Mouse (Mus musculus) embryonic facial prominence, embryonic 13.5 days (tissue): ENCODE measurements around the gene Cgnl1. TPM values are rescaled to one million over a fixed set of nuclear protein-coding genes. Genes with fewer than 3 reads are reported as not detected.

Experiments
- ATAC-seq: fragments of 200-750 bp; cut with Nextera tagmentation; 2 replicates; pipeline ENCODE4 v1.8.0; 2017; ENCODE audit warnings: low read depth; ENCODE audit not compliant: insufficient number of reproducible peaks, insufficient read depth, low FRiP score, low TSS enrichment
- H3K27ac ChIP-seq: fragments of 300-500 bp; sonication (generic); 2 replicates; pipeline ENCODE4 v1.5.1; 2015; ENCODE audit warnings: moderate library complexity, mild to moderate bottlenecking, inconsistent platforms
- H3K27me3 ChIP-seq: fragments of 300-500 bp; sonication (generic); 2 replicates; pipeline ENCODE4 v1.6.1; 2015; ENCODE audit warnings: mild to moderate bottlenecking, inconsistent platforms
- H3K36me3 ChIP-seq: fragments of 300-500 bp; sonication (generic); 2 replicates; pipeline ENCODE4 v1.6.1; 2015; ENCODE audit warnings: mild to moderate bottlenecking, inconsistent platforms
- H3K4me1 ChIP-seq: fragments of 300-500 bp; sonication (generic); 2 replicates; pipeline ENCODE4 v1.6.1; 2015; ENCODE audit warnings: inconsistent platforms
- H3K4me2 ChIP-seq: fragments of 300-500 bp; sonication (generic); 2 replicates; pipeline ENCODE4 v1.6.1; 2015; ENCODE audit warnings: moderate library complexity, mild to moderate bottlenecking, inconsistent platforms
- H3K4me3 ChIP-seq: fragments of 300-500 bp; sonication (generic); 2 replicates; pipeline ENCODE4 v1.5.1; 2015; ENCODE audit warnings: mild to moderate bottlenecking, inconsistent platforms
- H3K9ac ChIP-seq: fragments of 300-500 bp; sonication (generic); 2 replicates; pipeline ENCODE4 v1.6.1; 2015; ENCODE audit warnings: mild to moderate bottlenecking, inconsistent platforms
- H3K9me3 ChIP-seq: fragments of 300-500 bp; sonication (generic); 2 replicates; pipeline ENCODE4 v1.6.1; 2016; ENCODE audit warnings: inconsistent platforms
- WGBS: fragments of 180-500 bp; shearing (Covaris S2); methylation state at CpG from one replicate; pipeline ENCODE4 v1.1.7; 2015; ENCODE audit warnings: mixed read lengths; 5-methylcytosine and 5-hydroxymethylcytosine counted together
- polyA plus RNA-seq: library from polyadenylated mRNA; unstranded; fragments of >200 nt; fragmentation: Nextera tagmentation; extraction: Ambion mirVana; gene quantifications from 2 replicates; pipeline ENCODE4 v1.2.1, GENCODE M21; 2015

The Cgnl1 gene
- polyA plus RNA-seq, 1 experiment from 2014 or later = 9.7 TPM

DNA sequence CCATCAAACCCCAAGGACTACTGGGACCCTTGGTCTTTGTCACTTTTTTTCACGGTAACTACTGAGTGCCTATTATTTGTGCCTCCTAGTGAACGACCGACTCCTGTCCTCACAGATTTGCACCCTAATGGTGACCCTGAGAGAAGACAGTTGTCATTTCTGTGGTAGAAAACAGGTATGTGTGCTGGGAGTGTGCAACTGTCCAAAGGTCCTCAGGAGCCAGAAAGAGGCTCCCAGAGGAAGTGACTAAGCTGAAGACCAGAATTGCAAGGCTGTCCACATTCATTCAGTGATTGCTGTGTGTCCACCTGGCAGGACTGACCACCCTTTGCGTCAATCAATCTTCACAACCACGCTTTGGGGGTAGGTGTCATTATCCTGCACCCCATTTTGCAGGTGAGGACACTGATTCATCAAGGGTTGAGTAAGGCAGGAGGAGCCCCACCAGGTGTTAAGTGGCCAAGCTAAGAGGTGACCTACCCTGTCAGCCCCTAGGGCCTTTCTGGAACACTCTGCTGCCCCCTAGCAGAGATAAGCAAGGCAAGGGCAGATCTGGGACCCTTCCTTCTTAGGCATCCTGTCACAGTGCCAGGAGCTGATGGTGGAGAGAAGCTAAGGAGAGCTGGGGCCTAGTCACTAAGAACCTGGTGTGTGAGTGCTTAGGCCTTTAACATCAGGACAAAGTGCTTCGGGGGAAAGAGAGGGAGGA, 178.7 kb downstream of the Cgnl1 start:
- Histone ChIP-seq H3K4me3 (peak overlapping the region; percentile 66), H3K9me3 (no peaks in the 10 kb centered on the region), H3K4me1 (peaks cover 21% of the 10 kb centered on the region), H3K9ac (peak overlapping the region; percentile 79), H3K36me3 (no peaks in the 10 kb centered on the region), H3K4me2 (peak overlapping the region; percentile 88), H3K27ac (no peak overlapping the region), H3K27me3 (peaks cover 12% of the 10 kb centered on the region)
- ATAC-seq = no peak
- WGBS = 33% methylated on average over 6 of the region's 6 CpGs

DNA sequence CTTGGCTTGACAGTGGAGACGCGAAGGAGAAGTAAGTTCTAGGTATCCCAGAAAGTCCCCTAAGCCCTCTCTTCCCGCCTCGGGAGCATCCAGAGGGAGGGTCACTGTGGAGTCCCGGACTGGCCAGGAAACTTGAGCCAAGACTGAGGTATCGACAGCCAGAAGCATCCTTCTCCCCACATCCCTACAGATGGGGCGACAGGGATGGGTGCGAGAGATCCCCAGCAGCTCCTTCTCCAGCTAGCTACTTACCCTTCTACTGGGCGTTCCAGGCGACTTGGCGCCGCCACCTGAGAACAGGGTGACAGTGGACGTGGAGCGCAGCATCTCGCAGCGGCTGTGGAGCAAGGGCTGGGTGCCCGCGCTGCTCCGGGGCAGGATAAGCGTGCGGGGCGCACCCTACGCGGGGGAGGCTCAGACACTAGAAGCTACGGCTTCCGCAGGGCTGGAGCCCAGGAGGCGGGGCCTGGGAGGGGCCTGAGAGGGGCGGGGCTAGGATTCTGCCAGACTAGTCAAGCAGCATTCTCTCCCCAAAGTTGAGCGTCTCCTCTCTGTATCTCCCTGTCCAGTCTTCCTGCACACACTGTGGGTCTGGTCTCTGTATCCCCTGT, 179.4 kb downstream of the Cgnl1 start, which contains the start of gene Myzap:
Gene Myzap (minus strand): TSS at position 423 of the 611 bp plus-strand sequence.
- Histone ChIP-seq H3K4me2 (peak within 1 kb of the TSS; percentile 88), H3K4me1 (peaks cover 21% of the 10 kb centered on the region), H3K9me3 (no peaks in the 10 kb centered on the region), H3K4me3 (peak within 1 kb of the TSS; percentile 66), H3K36me3 (no peaks in the 10 kb centered on the region), H3K27me3 (peaks cover 12% of the 10 kb centered on the region), H3K27ac (peak within 1 kb of the TSS; percentile 28; the same call in 1 of the 2 replicates), H3K9ac (peak within 1 kb of the TSS; percentile 79)
- peak; percentile 81 for ATAC-seq
- whole genome bisulfite sequencing = 2% methylated on average over 29 of the region's 29 CpGs

DNA sequence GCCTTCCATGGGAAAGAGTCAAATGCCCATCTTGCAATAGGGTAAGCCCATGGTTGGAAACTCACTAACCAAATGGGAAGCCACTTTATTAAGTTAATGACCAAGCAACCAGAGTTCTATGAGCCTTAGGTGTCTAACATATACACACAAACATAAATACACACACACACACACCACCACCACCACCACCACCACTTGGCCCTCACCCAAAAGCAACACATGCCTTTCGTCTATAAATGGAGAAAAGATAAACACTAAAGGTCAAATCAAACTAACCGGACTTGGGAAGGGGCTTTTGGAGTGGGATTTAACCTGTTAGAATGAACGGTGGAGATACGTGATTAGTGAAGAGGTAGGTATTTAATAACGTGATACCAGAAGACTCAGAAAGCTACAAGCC, 180.3 kb downstream of the Cgnl1 start:
- Histone ChIP-seq H3K9me3 (no peaks in the 10 kb centered on the region; the same call in 1 of the 2 replicates), H3K4me2 (peak overlapping the region; percentile 88), H3K27me3 (peaks cover 12% of the 10 kb centered on the region; the same call in 1 of the 2 replicates), H3K4me3 (peak overlapping the region; percentile 66), H3K9ac (no peak overlapping the region), H3K36me3 (no peaks in the 10 kb centered on the region), H3K27ac (no peak overlapping the region), H3K4me1 (peaks cover 16% of the 10 kb centered on the region)
- 58% methylated on average over 5 of the region's 5 CpGs for WGBS
- ATAC-seq = no peak

DNA sequence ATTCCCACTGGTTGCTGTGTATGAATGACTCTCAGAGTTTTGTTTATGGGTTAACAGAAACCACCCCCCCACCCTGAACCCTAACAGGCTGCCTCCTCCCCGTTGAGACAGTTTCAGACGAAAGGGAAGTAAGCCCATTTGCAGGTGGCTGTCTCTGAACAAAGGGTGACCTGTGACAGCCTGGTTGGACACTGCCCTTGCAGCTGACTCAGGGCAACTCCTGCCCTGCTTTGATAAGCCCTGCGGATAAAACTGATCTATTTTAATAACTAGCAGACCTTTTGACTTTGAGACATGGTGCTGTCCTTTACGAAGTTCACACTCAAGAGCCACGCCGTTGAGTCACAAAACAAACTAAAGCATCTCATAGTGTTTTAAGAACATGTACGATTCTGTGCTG, 181.6 kb downstream of the Cgnl1 start:
- Histone ChIP-seq H3K36me3 (no peaks in the 10 kb centered on the region), H3K4me2 (no peak overlapping the region), H3K9ac (no peak overlapping the region), H3K9me3 (peaks cover 10% of the 10 kb centered on the region; the same call in 1 of the 2 replicates), H3K27ac (no peak overlapping the region), H3K4me3 (no peak overlapping the region), H3K27me3 (peaks cover 12% of the 10 kb centered on the region; the same call in 1 of the 2 replicates), H3K4me1 (peaks cover 16% of the 10 kb centered on the region)
- WGBS = 68% methylated on average over 7 of the region's 7 CpGs
- ATAC-seq = no peak

DNA sequence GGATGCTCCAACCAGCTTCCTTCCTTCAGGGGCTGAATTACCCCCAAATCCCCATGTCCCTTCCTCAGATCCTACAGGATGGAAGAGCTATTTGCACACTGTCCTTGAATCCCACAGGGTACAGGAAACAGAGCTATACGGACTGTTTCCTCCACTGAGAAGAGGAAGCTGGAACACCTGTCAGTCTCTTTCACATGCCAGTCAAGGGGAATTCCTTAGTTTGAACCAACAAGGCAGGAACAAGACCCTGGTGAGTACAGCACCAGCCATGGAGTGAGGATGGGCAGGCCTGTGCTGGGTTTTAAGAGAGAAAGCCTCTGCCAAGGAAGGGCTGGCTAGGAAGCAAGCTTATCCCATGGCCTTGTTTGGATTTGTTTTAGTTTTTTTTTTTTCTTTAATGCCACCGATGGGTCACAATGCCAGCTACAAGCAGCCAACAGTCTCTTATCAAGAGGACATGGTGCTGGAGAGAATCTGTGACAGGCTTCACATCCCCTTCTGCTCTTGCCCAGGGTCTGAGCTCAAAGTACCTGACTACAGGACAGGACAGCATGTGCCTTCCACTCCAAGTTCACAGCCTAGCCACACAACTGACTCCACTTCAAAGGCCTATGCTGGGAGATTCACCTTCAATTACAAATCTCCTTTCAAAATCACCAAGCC, 182.3 kb downstream of the Cgnl1 start:
- no peak overlapping the region for H3K4me3 ChIP-seq
- H3K4me2 ChIP-seq = no peak overlapping the region
- H3K27ac ChIP-seq = no peak overlapping the region
- no peak for ATAC-seq
- H3K9ac ChIP-seq = no peak overlapping the region
- peaks cover 16% of the 10 kb centered on the region for H3K4me1 ChIP-seq
- no peaks in the 10 kb centered on the region for H3K36me3 ChIP-seq
- H3K9me3 ChIP-seq = peaks cover 10% of the 10 kb centered on the region; the same call in 1 of the 2 replicates
- WGBS = 65% methylated on average over 2 of the region's 2 CpGs
- peaks cover 12% of the 10 kb centered on the region; the same call in 1 of the 2 replicates for H3K27me3 ChIP-seq

DNA sequence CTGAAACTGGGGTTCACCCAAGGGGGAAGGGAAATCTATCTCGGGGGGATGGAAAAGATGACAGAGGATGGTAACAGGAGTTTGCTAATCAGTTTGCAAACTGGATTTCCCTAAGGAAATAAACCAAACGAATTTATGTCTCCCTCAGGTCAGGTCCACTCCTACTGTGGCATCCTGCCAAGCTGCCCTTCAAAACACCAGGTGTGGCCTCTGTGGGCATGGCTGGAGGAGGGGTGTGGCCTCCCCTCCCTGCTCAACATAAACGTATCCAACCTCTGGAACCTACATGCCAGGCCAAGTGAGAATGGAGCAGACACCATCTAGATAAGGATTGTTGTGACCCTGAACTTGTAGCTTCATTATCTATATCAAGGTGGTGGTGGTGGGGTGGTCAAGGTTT, 185.0 kb downstream of the Cgnl1 start:
- WGBS = 50% methylated on average over 3 of the region's 3 CpGs

DNA sequence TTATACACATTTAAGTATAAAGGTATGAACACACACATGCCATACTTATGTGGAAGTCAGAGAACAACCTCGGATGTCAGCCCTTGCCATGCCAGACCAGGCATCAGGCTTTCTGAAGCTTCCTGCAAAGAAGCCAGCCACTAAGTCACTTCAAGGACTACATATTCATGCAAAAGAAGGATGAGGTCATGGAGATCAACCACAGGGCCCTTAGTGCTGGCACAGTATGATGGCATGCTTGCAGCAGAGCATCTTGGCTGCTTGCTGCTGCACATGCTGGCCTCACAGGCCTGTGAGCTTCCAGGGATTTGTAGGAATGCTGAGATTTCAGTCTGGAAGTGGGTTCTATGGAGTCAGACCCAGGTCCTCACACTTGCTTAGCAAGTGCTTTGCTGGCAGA, 188.6 kb downstream of the Cgnl1 start:
- no peak overlapping the region for H3K4me2 ChIP-seq
- 74% methylated on average over 1 of the region's 1 CpGs for WGBS
- H3K9ac ChIP-seq = no peak overlapping the region
- no peak for ATAC-seq
- no peak overlapping the region for H3K27ac ChIP-seq
- H3K27me3 ChIP-seq = no peaks in the 10 kb centered on the region
- H3K9me3 ChIP-seq = peaks cover 10% of the 10 kb centered on the region; the same call in 1 of the 2 replicates
- H3K4me1 ChIP-seq = no peaks in the 10 kb centered on the region; the same call in 1 of the 2 replicates
- no peak overlapping the region for H3K4me3 ChIP-seq
- H3K36me3 ChIP-seq = no peaks in the 10 kb centered on the region

More for the DNA sequence above, 185.0 kb downstream of the Cgnl1 start:
- Histone ChIP-seq H3K9ac (no peak overlapping the region), H3K9me3 (peaks cover 10% of the 10 kb centered on the region; the same call in 1 of the 2 replicates), H3K4me3 (no peak overlapping the region), H3K4me1 (peaks cover 2% of the 10 kb centered on the region; the same call in 1 of the 2 replicates), H3K4me2 (no peak overlapping the region), H3K36me3 (no peaks in the 10 kb centered on the region), H3K27me3 (peaks cover 6% of the 10 kb centered on the region; the same call in 1 of the 2 replicates), H3K27ac (no peak overlapping the region)
- ATAC-seq = no peak

DNA sequence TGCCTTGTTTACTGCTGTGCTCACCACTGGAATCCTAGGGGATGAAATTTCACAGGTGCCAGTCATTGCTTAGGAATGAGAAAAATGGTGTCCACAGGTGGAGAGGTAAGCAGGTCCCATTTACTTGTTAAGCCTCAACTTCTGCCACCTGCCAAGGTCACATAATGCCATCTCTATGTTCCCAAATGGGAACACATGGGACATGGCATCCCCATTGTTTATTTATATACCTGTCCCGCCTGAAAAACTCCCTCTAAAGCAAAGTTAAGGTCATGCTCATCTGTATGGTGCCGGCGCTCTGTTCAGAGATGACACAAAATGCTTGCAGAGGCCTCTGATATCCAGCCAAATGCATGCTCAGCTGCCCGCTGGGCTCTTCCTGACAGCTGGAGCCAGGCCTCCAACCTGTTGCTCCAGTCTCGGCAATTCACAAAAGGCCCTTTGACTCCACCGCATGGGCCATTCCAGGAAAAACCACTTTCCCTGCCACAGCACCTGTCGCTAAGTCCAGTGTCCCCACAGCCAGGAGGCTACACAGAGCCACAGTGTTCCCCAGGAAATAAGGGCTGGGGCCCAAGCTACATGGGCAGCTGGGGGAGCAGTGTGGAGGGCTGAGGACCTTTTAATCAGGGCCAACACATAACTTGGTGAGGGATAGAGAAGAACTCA, 192.4 kb downstream of the Cgnl1 start:
- 56% methylated on average over 7 of the region's 7 CpGs for WGBS
- Histone ChIP-seq H3K36me3 (no peaks in the 10 kb centered on the region), H3K4me1 (no peaks in the 10 kb centered on the region; the same call in 1 of the 2 replicates), H3K4me2 (no peak overlapping the region), H3K9ac (no peak overlapping the region), H3K27me3 (no peaks in the 10 kb centered on the region), H3K27ac (no peak overlapping the region), H3K9me3 (no peaks in the 10 kb centered on the region), H3K4me3 (no peak overlapping the region)
- no peak for ATAC-seq

Other genes with a start within 250 kb of the Cgnl1 start
- gene Myzap, start 179.2 kb downstream of the Cgnl1 start, polyA plus RNA-seq = 10.0 and 10.3 TPM in 2 replicates